Mouse (Mus musculus) CH12F3 (cell line): Measurements from ENCODE around the gene Psme2b.
"Not testable (repeated sequence)": the region's sequence is repeated elsewhere in the genome, so short reads cannot be mapped to it uniquely, and the experiment has no call there.

Experiments
- in situ Hi-C: fragments of 300-500 bp; cut with MboI; formaldehyde crosslinking; loops from 2 replicates; pipeline ENCODE4 v1.14.3; 2020; ENCODE audit warnings: low sequenced_read_pairs

The Psme2b gene

GRCm38 (mm10) chr11:48946090-48946489 is at the start of gene Psme2b:
Gene Psme2b, minus strand, starts transcription at chr11:48946190.
- in situ Hi-C loops = not testable (repeated sequence)

- in situ Hi-C loops = not testable (repeated sequence)
Observed at GRCm38 (mm10) chr11:48994018-48994417, 48.0 kb upstream of the Psme2b start, which contains the start of gene Tgtp1. Gene Tgtp1, minus strand, starts transcription at chr11:48994172.

DNA sequence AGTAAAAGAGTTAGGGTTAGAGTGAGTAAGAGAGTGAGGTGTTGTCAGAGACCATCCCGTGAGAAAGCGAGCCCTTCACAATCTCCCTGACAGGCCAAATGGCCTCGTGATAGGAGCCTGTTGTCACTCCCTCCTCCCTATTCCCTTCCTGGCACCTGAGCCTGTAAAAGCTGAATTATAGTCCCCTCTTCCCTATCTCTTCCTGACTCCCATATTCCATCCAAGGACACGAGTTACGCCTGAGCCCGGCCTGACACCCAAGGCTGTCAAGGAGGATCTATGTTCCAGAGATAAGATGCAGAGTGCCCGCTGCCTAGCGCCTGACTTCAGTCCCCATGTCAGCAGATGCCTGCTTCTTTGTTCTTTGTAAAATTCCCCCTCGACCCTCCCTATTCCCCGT is 47.3 kb upstream of the Psme2b start:
- in situ Hi-C loops = not testable (repeated sequence)

GRCm38 (mm10) chr11:48991740-48992520 is 45.9 kb upstream of the Psme2b start, which contains the start of gene Gm12185:
Gene Gm12185, minus strand, starts transcription at chr11:48992226.
- in situ Hi-C loops = not testable (repeated sequence)

GRCm38 (mm10) chr11:48989981-48990380 is 44.0 kb upstream of the Psme2b start:
- in situ Hi-C loops = not testable (repeated sequence)

- in situ Hi-C loops = not testable (repeated sequence)
Observed at GRCm38 (mm10) chr11:48988219-48988618, 42.2 kb upstream of the Psme2b start.

DNA sequence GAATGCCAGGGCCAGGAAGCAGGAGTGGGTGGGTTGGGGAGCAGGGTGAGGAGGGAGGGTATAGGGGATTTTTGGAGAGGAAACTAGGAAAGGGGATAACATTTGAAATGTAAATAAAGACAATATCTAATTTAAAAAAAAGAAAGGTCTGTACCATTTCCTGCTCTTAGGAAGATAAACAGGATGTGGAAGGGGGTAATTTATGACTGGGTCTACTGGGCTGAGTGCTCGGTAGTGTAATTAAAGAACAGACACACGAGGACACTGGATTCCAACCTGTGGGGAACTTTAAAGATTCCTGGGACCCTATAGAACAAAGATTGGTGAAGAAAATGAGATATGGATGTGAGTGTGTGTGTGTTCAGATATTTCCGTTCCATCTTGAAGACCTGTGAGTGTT is 36.9 kb upstream of the Psme2b start:
- in situ Hi-C loops = not testable (repeated sequence)

GRCm38 (mm10) chr11:48980052-48980451 is 34.1 kb upstream of the Psme2b start:
- in situ Hi-C loops = not testable (repeated sequence)

DNA sequence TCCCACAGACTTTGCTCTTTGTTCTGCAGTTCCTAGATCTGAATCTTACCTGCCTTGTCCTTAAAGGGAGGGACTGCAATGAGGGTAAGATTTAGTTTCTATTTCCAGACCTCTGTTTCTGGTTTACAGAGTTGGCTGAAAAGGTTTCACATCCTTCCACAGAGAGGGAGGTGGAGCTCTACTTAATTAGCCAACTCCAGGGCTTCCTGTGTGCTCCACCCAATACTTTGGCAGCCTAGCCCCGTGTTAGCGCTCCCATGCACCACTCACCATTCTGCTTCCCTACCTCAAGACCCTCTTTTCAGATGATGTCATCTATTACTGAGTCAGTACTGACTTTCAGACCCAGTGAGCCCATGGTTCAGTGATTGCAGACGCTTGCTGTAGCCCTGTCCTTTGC is 33.3 kb upstream of the Psme2b start, which contains the start of gene 9930111J21Rik1:
9930111J21Rik1 (minus strand) TSS at position 148 of the 400 bp plus-strand sequence.
- in situ Hi-C loops = not testable (repeated sequence)

DNA sequence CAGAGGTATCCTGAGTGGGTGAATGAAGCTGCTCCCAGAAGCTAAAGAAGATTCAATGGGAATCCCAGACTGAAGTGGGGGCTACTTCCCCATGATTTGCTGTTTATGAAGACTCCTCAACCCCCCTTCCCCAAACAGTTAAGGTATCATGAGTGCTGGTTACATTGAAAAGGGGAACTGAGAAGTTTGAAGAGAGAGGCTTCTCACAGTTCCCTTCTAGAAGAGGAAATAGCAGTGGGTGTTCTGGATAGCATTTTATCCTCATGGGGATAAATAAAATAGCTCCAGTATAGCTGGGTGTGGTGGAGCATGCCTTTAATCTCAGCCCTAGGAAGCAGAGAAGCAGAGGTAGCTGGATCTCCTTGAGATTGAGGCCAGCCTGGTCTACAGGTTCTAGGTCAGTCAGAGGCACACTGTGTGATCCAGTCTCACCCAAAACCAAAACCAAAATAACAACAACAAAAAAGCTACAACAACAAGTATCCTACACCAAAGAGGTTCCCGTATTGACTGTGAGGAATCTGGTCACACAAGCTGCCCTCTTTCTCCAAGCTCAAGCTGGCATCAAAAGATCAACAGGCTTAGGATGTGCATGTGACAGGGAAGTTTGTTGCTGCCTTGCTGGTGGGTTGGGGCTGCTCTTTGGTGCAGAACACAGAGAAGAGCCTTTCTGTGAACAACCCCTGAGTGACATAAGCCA is 32.4 kb upstream of the Psme2b start, which contains the start of gene Olfr56:
Olfr56 (plus strand) TSS at position 650 of the 700 bp plus-strand sequence.
- in situ Hi-C loops = not testable (repeated sequence)

- in situ Hi-C loops = not testable (repeated sequence)
Observed at GRCm38 (mm10) chr11:48974686-48975085, 28.7 kb upstream of the Psme2b start.

GRCm38 (mm10) chr11:48939286-48939685 is 6.7 kb downstream of the Psme2b start:
- in situ Hi-C loops = not testable (repeated sequence)

DNA sequence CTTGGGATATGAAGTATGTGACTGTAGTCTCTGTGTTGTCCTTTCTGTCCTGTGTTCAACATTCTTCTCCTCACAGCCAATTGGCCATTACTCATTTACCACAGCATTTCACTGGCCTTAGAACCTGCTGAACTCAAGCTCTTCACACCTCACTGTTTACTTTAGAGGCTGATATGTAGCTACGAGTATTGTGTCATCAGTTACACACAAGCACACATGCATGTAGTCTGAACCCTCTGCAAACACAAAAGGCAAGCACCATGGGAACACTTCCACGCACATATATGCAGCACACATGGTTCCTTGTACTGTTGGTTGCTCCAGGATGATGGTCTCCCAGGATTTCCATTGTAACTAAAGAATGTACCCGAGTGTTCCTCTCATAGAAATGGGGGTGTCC is 10.7 kb downstream of the Psme2b start:
- in situ Hi-C loops = not testable (repeated sequence)

DNA sequence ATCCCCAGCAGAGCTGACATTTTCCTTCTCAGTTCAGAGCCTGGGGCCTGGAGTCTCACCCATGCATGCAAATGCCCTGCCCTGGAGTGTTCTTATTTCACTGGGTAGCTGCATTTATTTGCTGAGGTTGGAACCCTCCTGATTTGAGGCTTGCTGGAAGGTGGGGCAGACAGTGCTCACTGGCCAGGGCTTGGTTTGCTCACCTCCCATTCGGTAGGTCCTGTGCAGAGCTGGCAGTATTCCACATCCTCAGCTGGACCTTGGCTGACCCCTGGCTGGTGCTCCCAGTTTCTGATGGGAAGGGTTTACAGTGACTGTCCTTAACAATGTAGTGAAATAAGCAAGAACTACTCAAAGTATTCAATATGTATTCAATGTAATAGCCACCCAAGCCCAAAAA is 12.1 kb downstream of the Psme2b start:
- in situ Hi-C loops = not testable (repeated sequence)

DNA sequence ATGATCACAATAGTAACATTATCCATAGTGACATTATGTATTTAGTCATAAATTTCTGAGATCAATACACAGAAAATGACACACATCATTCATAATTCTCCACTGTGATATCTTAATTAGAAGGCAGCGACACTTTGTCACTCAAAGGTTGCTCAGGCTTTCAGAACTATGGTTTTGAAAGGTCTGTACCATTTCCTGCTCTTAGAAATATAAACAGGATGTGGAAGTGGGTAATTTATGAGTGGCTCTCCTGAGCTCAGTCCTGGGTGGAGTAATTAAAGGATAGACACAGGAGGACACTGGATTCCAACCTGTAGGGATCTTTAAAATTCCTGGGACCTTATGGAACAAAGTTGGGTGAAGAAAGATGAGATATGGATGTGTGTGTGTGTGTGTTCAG is 12.6 kb downstream of the Psme2b start:
- in situ Hi-C loops = not testable (repeated sequence)

GRCm38 (mm10) chr11:48928068-48928467 is 17.9 kb downstream of the Psme2b start:
- in situ Hi-C loops = not testable (repeated sequence)

- in situ Hi-C loops = not testable (repeated sequence)
Observed at GRCm38 (mm10) chr11:48926437-48926836, 19.6 kb downstream of the Psme2b start.

DNA sequence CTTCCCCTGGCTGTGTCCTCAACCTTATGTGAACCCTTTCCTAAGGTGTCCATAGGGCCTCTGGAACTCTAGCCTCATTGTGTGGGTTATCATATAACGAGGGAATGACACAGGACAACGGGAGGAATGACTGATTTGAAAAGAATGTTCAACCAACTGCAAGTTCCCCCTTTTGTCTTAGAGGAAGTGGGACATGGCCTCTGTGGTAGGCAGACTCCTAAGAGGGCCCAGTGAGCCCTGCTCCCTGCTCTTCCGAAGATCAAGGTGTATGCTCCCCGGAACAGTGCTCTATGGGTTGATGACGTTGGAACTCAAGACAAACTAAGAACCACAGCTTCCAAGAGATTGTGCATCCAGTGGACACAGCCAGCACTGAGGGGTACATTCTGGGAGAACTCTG is 22.2 kb downstream of the Psme2b start:
- in situ Hi-C loops = not testable (repeated sequence)

GRCm38 (mm10) chr11:48918380-48918779 is 27.6 kb downstream of the Psme2b start:
- in situ Hi-C loops = no loop called here

DNA sequence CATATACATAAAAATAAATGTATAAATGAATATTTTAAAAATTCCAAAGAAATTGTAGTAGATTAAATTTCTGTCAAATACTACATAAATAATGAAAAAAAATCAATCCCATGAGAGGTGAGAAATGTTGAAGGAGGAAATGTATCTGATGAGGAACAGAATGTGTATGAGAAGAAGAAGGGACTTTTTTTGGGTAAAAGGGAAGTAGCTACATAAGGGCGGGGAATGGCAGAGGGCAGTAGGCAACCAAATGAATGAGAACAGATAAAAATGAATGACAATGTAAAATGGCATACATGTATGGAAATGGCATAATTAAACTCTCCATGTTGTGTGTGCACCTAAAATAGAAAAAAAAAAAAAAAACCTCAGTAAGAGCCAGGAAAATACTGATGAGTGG is 32.4 kb downstream of the Psme2b start:
- in situ Hi-C loops = no loop called here

DNA sequence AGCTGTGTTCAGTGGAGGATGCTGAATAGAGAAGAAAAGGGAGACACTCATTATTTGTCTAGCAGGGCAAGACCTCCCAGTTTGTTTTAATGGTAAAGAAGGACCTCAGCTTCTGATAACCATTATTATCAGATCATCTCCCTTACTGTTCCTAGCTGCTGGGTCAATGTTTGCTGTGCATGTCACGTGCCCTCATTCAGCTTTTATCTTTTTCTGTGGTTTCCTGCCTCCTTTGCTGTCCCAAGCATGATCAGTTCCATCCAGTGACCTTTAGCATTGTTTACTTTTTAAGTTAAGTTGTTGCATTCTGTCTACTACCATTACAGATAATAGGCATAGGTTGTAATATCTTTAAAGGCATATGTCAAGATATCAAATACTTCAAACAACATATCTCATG is 37.5 kb downstream of the Psme2b start:
- in situ Hi-C loops = no loop called here

DNA sequence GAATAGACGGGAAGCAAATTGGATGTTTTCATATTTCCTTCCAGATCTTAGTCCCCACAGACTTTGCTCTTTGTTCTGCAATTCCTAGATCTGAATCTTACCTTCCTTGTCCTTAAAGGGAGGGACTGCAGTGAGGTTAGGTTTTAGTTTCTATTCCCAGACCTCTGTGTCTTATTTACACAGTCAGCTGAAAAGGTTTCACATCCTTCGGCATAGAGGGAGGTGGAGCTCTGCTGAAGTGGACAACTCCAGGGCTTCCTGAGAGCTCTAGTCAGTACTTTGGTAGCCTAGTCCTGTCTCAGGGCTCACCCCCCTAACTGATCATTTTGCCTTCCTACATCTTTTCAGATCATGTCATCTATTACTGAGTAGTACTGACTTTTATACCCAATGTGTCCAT is 44.0 kb downstream of the Psme2b start, which contains the start of gene Gm5431:
Gm5431 (minus strand) TSS at position 194 of the 400 bp plus-strand sequence.
- in situ Hi-C loops = no loop called here
